Mouse (Mus musculus) hindbrain, embryonic 16.5 days (tissue): ENCODE measurements around the gene Ctnna3. TPM values are rescaled to one million over a fixed set of nuclear protein-coding genes. Genes with fewer than 3 reads are reported as not detected.
"Not testable (repeated sequence)": the region's sequence is repeated elsewhere in the genome, so short reads cannot be mapped to it uniquely, and the experiment has no call there.

Source experiments
- ATAC-seq: fragments of 200-750 bp; cut with Nextera tagmentation; 2 replicates; pipeline ENCODE4 v1.8.0; 2017; ENCODE audit warnings: moderate TSS enrichment, moderate library complexity
- H3K27ac ChIP-seq: fragments of 300-500 bp; sonication (generic); 2 replicates; pipeline ENCODE4 v1.5.1; 2014; ENCODE audit warnings: low read depth, mild to moderate bottlenecking, control low read depth, low read length, moderate library complexity
- H3K27me3 ChIP-seq: fragments of 300-500 bp; sonication (generic); replicated peaks from 2 replicates; pipeline ENCODE4 v1.6.1; 2014; ENCODE audit warnings: low read length; ENCODE audit not compliant: control insufficient read depth, insufficient read depth
- H3K36me3 ChIP-seq: fragments of 300-500 bp; sonication (generic); 2 replicates; pipeline ENCODE4 v1.6.1; 2014; ENCODE audit warnings: mild to moderate bottlenecking, low read length, moderate library complexity, mixed read lengths; ENCODE audit not compliant: control insufficient read depth, insufficient read depth
- H3K4me1 ChIP-seq: fragments of 300-500 bp; sonication (generic); 2 replicates; pipeline ENCODE4 v1.6.1; 2014; ENCODE audit warnings: low read depth, low read length; ENCODE audit not compliant: control insufficient read depth, insufficient read depth
- H3K4me2 ChIP-seq: fragments of 300-500 bp; sonication (generic); 2 replicates; pipeline ENCODE4 v1.6.1; 2014; ENCODE audit warnings: mild to moderate bottlenecking, low read length, control low read depth, moderate library complexity
- H3K4me3 ChIP-seq: fragments of 300-500 bp; sonication (generic); 2 replicates; pipeline ENCODE4 v1.5.1; 2014; ENCODE audit warnings: mild to moderate bottlenecking, low read length, control low read depth, moderate library complexity
- H3K9ac ChIP-seq: fragments of 300-500 bp; sonication (generic); 2 replicates; pipeline ENCODE4 v1.6.1; 2014; ENCODE audit warnings: low read depth, mild to moderate bottlenecking, control low read depth, low read length, moderate library complexity
- H3K9me3 ChIP-seq: fragments of 300-500 bp; sonication (generic); 2 replicates; pipeline ENCODE4 v1.6.1; 2014; ENCODE audit warnings: mild to moderate bottlenecking, low read length, moderate library complexity; ENCODE audit not compliant: control insufficient read depth
- WGBS: fragments of 180-500 bp; shearing (Covaris S2); extraction: QIAGEN DNeasy Blood & Tissue Kit; methylation state at CpG from one replicate; pipeline ENCODE4 v1.1.7; 2014; 5-methylcytosine and 5-hydroxymethylcytosine counted together
- polyA plus RNA-seq: library from polyadenylated mRNA; unstranded; fragments of >200 nt; fragmentation: Nextera tagmentation; extraction: Ambion mirVana; gene quantifications from 2 replicates; pipeline ENCODE4 v1.2.1, GENCODE M21; 2015

The Ctnna3 gene
- polyA plus RNA-seq, 1 experiment from 2014 or later, result 2.3 TPM

DNA sequence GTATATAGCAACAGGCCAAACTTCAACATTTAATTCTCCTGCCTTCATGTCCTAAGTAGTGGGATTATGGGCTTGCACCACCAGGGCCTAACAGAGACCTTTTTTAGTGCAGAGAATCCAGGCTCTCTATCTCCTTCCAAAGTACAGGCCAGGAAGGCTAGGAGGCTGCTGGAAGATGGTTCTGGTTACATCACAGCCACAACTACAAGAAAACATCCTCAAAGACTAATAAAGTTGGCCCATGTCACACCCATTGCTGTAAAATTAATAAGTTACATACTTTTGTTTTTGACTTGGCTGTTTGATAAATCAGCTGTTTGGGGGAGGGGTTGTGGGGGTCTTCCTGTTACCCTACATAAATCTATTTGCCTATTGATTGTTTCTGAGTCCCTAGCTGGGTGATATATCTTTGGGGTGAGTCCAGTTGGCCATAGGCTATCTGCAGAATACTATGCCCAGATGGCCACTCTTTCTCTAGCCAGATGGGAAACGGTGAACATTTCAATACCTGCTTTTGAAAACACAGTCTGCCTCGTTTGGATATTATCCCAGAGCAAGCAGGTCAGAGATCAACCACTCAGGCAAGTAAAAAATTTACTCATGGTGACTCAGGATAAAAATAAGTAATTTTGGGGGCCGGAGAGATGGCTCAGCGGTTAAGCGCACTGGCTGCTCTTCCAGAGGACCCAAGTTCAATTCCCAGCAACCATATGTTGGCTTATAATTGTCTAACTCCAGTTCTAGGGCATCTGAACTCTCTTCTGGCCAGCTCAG is 27.0 kb upstream of the Ctnna3 start:
- ATAC-seq, result no peak
- no peaks in the 10 kb centered on the region for H3K9me3 ChIP-seq
- H3K4me3 ChIP-seq, result no peak overlapping the region
- no peaks in the 10 kb centered on the region for H3K4me1 ChIP-seq
- H3K27me3 ChIP-seq, result no peaks in the 10 kb centered on the region
- H3K36me3 ChIP-seq, result no peaks in the 10 kb centered on the region
- no peak overlapping the region for H3K4me2 ChIP-seq
- H3K27ac ChIP-seq, result no peak overlapping the region
- H3K9ac ChIP-seq, result no peak overlapping the region
- WGBS, result 80% methylated on average over 5 of the region's 5 CpGs

- no peaks in the 10 kb centered on the region for H3K36me3 ChIP-seq
- 80% methylated on average over 2 of the region's 2 CpGs for WGBS
- no peaks in the 10 kb centered on the region for H3K4me1 ChIP-seq
- no peak overlapping the region for H3K4me2 ChIP-seq
- no peaks in the 10 kb centered on the region for H3K9me3 ChIP-seq
- no peak for ATAC-seq
- no peak overlapping the region for H3K9ac ChIP-seq
- H3K27ac ChIP-seq, result no peak overlapping the region
- H3K4me3 ChIP-seq, result no peak overlapping the region
- no peaks in the 10 kb centered on the region for H3K27me3 ChIP-seq
These were observed 26.3 kb upstream of the Ctnna3 start for GRCm38 (mm10) chr10:63403636-63404035.

DNA sequence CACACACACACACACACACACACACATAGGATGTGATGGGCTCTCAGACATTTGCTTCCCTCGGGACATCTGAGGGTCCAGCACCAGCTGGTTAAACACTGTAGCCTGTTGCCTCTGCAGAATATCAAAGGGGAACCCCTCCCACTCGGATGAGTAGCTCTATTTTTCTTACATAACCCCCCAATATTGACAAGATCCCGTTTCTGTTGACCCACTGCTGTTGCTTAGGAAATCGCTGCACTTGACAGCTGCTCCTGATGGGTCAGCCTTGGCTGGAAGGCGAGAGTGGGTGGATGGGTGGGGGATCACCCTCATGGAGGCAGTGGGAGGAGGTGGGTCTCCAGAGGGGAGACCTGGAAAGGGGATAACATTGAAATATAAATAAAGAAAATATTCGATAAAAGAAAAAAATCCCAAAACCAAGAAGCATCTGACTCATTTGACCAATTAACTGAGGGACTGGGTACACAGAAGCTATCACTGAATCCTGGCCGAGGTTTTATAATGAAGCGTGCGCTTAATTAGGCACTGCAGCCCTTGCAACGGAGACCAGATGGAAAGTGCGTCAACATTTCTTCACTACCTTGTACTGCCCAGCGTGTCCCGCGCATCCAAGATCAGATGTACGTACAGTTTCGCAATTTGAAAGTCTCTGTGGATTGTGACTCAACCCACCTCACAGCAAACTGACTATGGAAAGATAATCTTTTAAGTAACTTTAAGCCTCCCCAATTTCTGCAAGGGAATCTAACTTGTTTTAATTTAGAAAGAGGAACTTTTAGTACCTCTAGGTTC is 19.5 kb upstream of the Ctnna3 start:
- Histone ChIP-seq H3K27me3 (no peaks in the 10 kb centered on the region), H3K9ac (no peak overlapping the region), H3K27ac (no peak overlapping the region), H3K4me1 (no peaks in the 10 kb centered on the region), H3K4me2 (no peak overlapping the region), H3K4me3 (no peak overlapping the region), H3K36me3 (no peaks in the 10 kb centered on the region), H3K9me3 (no peaks in the 10 kb centered on the region)
- WGBS, result 52% methylated on average over 16 of the region's 16 CpGs
- ATAC-seq, result peak; percentile 37; the same call in 1 of the 2 replicates

DNA sequence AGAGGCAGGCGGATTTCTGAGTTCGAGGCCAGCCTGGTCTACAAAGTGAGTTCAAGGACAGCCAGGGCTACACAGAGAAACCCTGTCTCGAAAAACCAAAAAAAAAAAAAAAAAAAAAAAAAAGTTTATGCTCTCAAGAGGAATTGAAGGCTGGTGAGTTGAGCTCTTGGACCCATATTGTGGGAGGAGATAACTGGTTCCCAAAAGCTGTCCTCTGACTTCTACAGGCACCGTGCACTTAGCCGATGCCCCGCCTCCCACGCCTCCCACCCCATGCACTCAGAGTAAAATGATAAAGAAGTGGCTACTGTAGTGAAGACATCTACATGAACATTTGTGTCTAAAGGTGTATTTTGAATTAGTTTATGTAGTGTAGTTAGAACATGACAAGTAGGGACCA is 18.2 kb upstream of the Ctnna3 start:
- not testable (repeated sequence) for H3K9me3 ChIP-seq, H3K27me3 ChIP-seq, H3K4me1 ChIP-seq, ATAC-seq, H3K4me3 ChIP-seq, H3K9ac ChIP-seq, H3K4me2 ChIP-seq, H3K27ac ChIP-seq, H3K36me3 ChIP-seq
- WGBS, result 96% methylated on average over 6 of the region's 7 CpGs

GRCm38 (mm10) chr10:63412756-63413155 is 17.1 kb upstream of the Ctnna3 start:
- no peak overlapping the region for H3K27ac ChIP-seq
- H3K36me3 ChIP-seq, result no peaks in the 10 kb centered on the region
- no peak overlapping the region for H3K9ac ChIP-seq
- 92% methylated on average over 17 of the region's 17 CpGs for WGBS
- H3K4me2 ChIP-seq, result no peak overlapping the region
- H3K4me1 ChIP-seq, result no peaks in the 10 kb centered on the region
- no peak overlapping the region for H3K4me3 ChIP-seq
- no peak for ATAC-seq
- no peaks in the 10 kb centered on the region for H3K9me3 ChIP-seq
- H3K27me3 ChIP-seq, result no peaks in the 10 kb centered on the region

GRCm38 (mm10) chr10:63415287-63415686 is 14.6 kb upstream of the Ctnna3 start:
- Histone ChIP-seq H3K4me1 (no peaks in the 10 kb centered on the region), H3K27me3 (no peaks in the 10 kb centered on the region), H3K36me3 (no peaks in the 10 kb centered on the region), H3K4me3 (no peak overlapping the region), H3K9ac (no peak overlapping the region), H3K27ac (no peak overlapping the region), H3K4me2 (no peak overlapping the region), H3K9me3 (no peaks in the 10 kb centered on the region)
- ATAC-seq, result no peak
- 87% methylated on average over 7 of the region's 7 CpGs for WGBS

- ATAC-seq, result no peak
- H3K4me2 ChIP-seq, result peak overlapping the region; percentile 36; the same call in 1 of the 2 replicates
- H3K4me3 ChIP-seq, result no peak overlapping the region
These were observed 14.0 kb upstream of the Ctnna3 start for GRCm38 (mm10) chr10:63415850-63416249.

GRCm38 (mm10) chr10:63417061-63417460 is 12.8 kb upstream of the Ctnna3 start:
- Histone ChIP-seq H3K4me3 (no peak overlapping the region), H3K27ac (no peak overlapping the region), H3K36me3 (no peaks in the 10 kb centered on the region), H3K9ac (no peak overlapping the region), H3K9me3 (no peaks in the 10 kb centered on the region), H3K4me2 (no peak overlapping the region), H3K27me3 (no peaks in the 10 kb centered on the region), H3K4me1 (no peaks in the 10 kb centered on the region)
- 65% methylated on average over 5 of the region's 5 CpGs for WGBS
- ATAC-seq, result no peak

More at GRCm38 (mm10) chr10:63415850-63416249, 14.0 kb upstream of the Ctnna3 start:
- Histone ChIP-seq H3K4me1 (no peaks in the 10 kb centered on the region), H3K36me3 (no peaks in the 10 kb centered on the region), H3K9ac (no peak overlapping the region), H3K27me3 (no peaks in the 10 kb centered on the region), H3K9me3 (no peaks in the 10 kb centered on the region), H3K27ac (no peak overlapping the region)
- WGBS, result 65% methylated on average over 7 of the region's 7 CpGs
